Mouse (Mus musculus): ENCODE measurements at regions not wholly inside any gene's neighbourhood (a gene's known extent, or its start where the extent isn't known, plus 50 kb on each side); places are given as distances from the start of the nearest gene placed in this dataset.

GRCm38 (mm10) chr3:103493623-103494022 is 81.4 kb upstream of the Syt6 start:
- 95% methylated on average over 1 of the region's 1 CpGs for WGBS
- Histone ChIP-seq H3K27me3 (replicated peaks) (no peaks in the 10 kb centered on the region), H3K4me1 (no peaks in the 10 kb centered on the region), H3K4me3 (replicated peaks) (no peak overlapping the region), H3K27ac (replicated peaks) (no peak overlapping the region), H3K9ac (replicated peaks) (no peak overlapping the region), H3K4me2 (no peak overlapping the region), H3K36me3 (no peaks in the 10 kb centered on the region), H3K9me3 (replicated peaks) (no peaks in the 10 kb centered on the region)
- ATAC-seq (ENCODE audit: low FRiP score) = no peak

- Histone ChIP-seq H3K27me3 (replicated peaks) (no peaks in the 10 kb centered on the region), H3K4me2 (no peak overlapping the region), H3K9me3 (replicated peaks) (no peaks in the 10 kb centered on the region), H3K36me3 (no peaks in the 10 kb centered on the region), H3K9ac (replicated peaks) (no peak overlapping the region), H3K27ac (replicated peaks) (no peak overlapping the region), H3K4me1 (no peaks in the 10 kb centered on the region), H3K4me3 (replicated peaks) (no peak overlapping the region)
- WGBS = 88% methylated on average over 3 of the region's 3 CpGs
- ATAC-seq (ENCODE audit: low FRiP score) = no peak
Observed at GRCm38 (mm10) chr3:103494043-103494442, 81.0 kb upstream of the Syt6 start.

GRCm38 (mm10) chr3:103496083-103496482 is 78.9 kb upstream of the Syt6 start:
- Histone ChIP-seq H3K4me1 (no peaks in the 10 kb centered on the region), H3K9ac (replicated peaks) (no peak overlapping the region), H3K4me2 (no peak overlapping the region), H3K27ac (replicated peaks) (no peak overlapping the region), H3K36me3 (no peaks in the 10 kb centered on the region), H3K27me3 (replicated peaks) (no peaks in the 10 kb centered on the region), H3K4me3 (replicated peaks) (no peak overlapping the region), H3K9me3 (replicated peaks) (no peaks in the 10 kb centered on the region)
- 89% methylated on average over 6 of the region's 6 CpGs for WGBS
- ATAC-seq (ENCODE audit: low FRiP score) = no peak

- no peaks in the 10 kb centered on the region for H3K4me1 ChIP-seq
- H3K27me3 ChIP-seq (replicated peaks) = no peaks in the 10 kb centered on the region
- WGBS = 45% methylated on average over 3 of the region's 3 CpGs
- H3K4me2 ChIP-seq = no peak overlapping the region
- H3K4me3 ChIP-seq (replicated peaks) = no peak overlapping the region
- no peak overlapping the region for H3K27ac ChIP-seq (replicated peaks)
- no peaks in the 10 kb centered on the region for H3K9me3 ChIP-seq (replicated peaks)
- no peaks in the 10 kb centered on the region for H3K36me3 ChIP-seq
- no peak for ATAC-seq (ENCODE audit: low FRiP score)
- no peak overlapping the region for H3K9ac ChIP-seq (replicated peaks)
Observed at GRCm38 (mm10) chr3:103496683-103497082, 78.3 kb upstream of the Syt6 start.

- WGBS = 93% methylated on average over 3 of the region's 3 CpGs
- Histone ChIP-seq H3K9ac (replicated peaks) (no peak overlapping the region), H3K36me3 (no peaks in the 10 kb centered on the region), H3K4me3 (replicated peaks) (no peak overlapping the region), H3K4me2 (no peak overlapping the region), H3K4me1 (no peaks in the 10 kb centered on the region), H3K27ac (replicated peaks) (no peak overlapping the region), H3K9me3 (replicated peaks) (no peaks in the 10 kb centered on the region), H3K27me3 (replicated peaks) (no peaks in the 10 kb centered on the region)
- no peak for ATAC-seq (ENCODE audit: low FRiP score)
Observed at GRCm38 (mm10) chr3:103497696-103498095, 77.3 kb upstream of the Syt6 start.

- WGBS = 85% methylated on average over 4 of the region's 4 CpGs
- H3K36me3 ChIP-seq = no peaks in the 10 kb centered on the region
Observed at GRCm38 (mm10) chr3:103498458-103498857, 76.6 kb upstream of the Syt6 start.

GRCm38 (mm10) chr3:103499801-103500200 is 75.2 kb upstream of the Syt6 start:
- H3K4me2 ChIP-seq = no peak overlapping the region
- no peak overlapping the region for H3K9ac ChIP-seq (replicated peaks)
- no peaks in the 10 kb centered on the region for H3K9me3 ChIP-seq (replicated peaks)
- H3K27me3 ChIP-seq (replicated peaks) = no peaks in the 10 kb centered on the region
- H3K27ac ChIP-seq (replicated peaks) = no peak overlapping the region
- 53% methylated on average over 1 of the region's 1 CpGs for WGBS
- H3K36me3 ChIP-seq = no peaks in the 10 kb centered on the region
- no peak for ATAC-seq (ENCODE audit: low FRiP score)
- no peaks in the 10 kb centered on the region for H3K4me1 ChIP-seq
- H3K4me3 ChIP-seq (replicated peaks) = no peak overlapping the region

More at GRCm38 (mm10) chr3:103498458-103498857, 76.6 kb upstream of the Syt6 start:
- no peaks in the 10 kb centered on the region for H3K4me1 ChIP-seq
- no peak overlapping the region for H3K4me2 ChIP-seq
- no peak overlapping the region for H3K27ac ChIP-seq (replicated peaks)
- no peak overlapping the region for H3K9ac ChIP-seq (replicated peaks)
- H3K27me3 ChIP-seq (replicated peaks) = no peaks in the 10 kb centered on the region
- ATAC-seq (ENCODE audit: low FRiP score) = no peak
- H3K9me3 ChIP-seq (replicated peaks) = no peaks in the 10 kb centered on the region
- no peak overlapping the region for H3K4me3 ChIP-seq (replicated peaks)

GRCm38 (mm10) chr3:103500366-103500765 is 74.7 kb upstream of the Syt6 start:
- no peak for ATAC-seq (ENCODE audit: low FRiP score)
- no peaks in the 10 kb centered on the region for H3K27me3 ChIP-seq (replicated peaks)
- no peak overlapping the region for H3K9ac ChIP-seq (replicated peaks)
- H3K9me3 ChIP-seq (replicated peaks) = no peaks in the 10 kb centered on the region
- WGBS = 69% methylated on average over 4 of the region's 4 CpGs
- no peaks in the 10 kb centered on the region for H3K36me3 ChIP-seq
- H3K27ac ChIP-seq (replicated peaks) = no peak overlapping the region
- no peak overlapping the region for H3K4me2 ChIP-seq
- no peaks in the 10 kb centered on the region for H3K4me1 ChIP-seq
- no peak overlapping the region for H3K4me3 ChIP-seq (replicated peaks)

GRCm38 (mm10) chr3:103504160-103504559 is 70.9 kb upstream of the Syt6 start:
- no peak overlapping the region for H3K9ac ChIP-seq (replicated peaks)
- H3K4me1 ChIP-seq = no peaks in the 10 kb centered on the region
- no peaks in the 10 kb centered on the region for H3K9me3 ChIP-seq (replicated peaks)
- no peak for ATAC-seq (ENCODE audit: low FRiP score)
- H3K4me3 ChIP-seq (replicated peaks) = no peak overlapping the region
- 89% methylated on average over 3 of the region's 3 CpGs for WGBS
- no peak overlapping the region for H3K4me2 ChIP-seq
- no peaks in the 10 kb centered on the region for H3K36me3 ChIP-seq
- H3K27ac ChIP-seq (replicated peaks) = no peak overlapping the region
- no peaks in the 10 kb centered on the region for H3K27me3 ChIP-seq (replicated peaks)

- WGBS = 80% methylated on average over 6 of the region's 6 CpGs
- H3K36me3 ChIP-seq = no peaks in the 10 kb centered on the region
- no peak for ATAC-seq (ENCODE audit: low FRiP score)
Observed at GRCm38 (mm10) chr3:103513411-103513810, 61.6 kb upstream of the Syt6 start.

GRCm38 (mm10) chr3:103514061-103514460 is 61.0 kb upstream of the Syt6 start:
- Histone ChIP-seq H3K9me3 (replicated peaks) (no peaks in the 10 kb centered on the region), H3K27ac (replicated peaks) (no peak overlapping the region), H3K4me1 (peaks cover 11% of the 10 kb centered on the region; the same call in 1 of the 2 replicates), H3K9ac (replicated peaks) (no peak overlapping the region), H3K36me3 (no peaks in the 10 kb centered on the region), H3K27me3 (replicated peaks) (no peaks in the 10 kb centered on the region), H3K4me3 (replicated peaks) (no peak overlapping the region), H3K4me2 (no peak overlapping the region)
- no peak for ATAC-seq (ENCODE audit: low FRiP score)
- 69% methylated on average over 7 of the region's 7 CpGs for WGBS

More at GRCm38 (mm10) chr3:103513411-103513810, 61.6 kb upstream of the Syt6 start:
- H3K4me2 ChIP-seq = no peak overlapping the region
- no peak overlapping the region for H3K9ac ChIP-seq (replicated peaks)
- H3K27me3 ChIP-seq (replicated peaks) = no peaks in the 10 kb centered on the region
- no peak overlapping the region for H3K4me3 ChIP-seq (replicated peaks)
- H3K27ac ChIP-seq (replicated peaks) = no peak overlapping the region
- H3K9me3 ChIP-seq (replicated peaks) = no peaks in the 10 kb centered on the region
- H3K4me1 ChIP-seq = peaks cover 11% of the 10 kb centered on the region; the same call in 1 of the 2 replicates

GRCm38 (mm10) chr3:103515946-103516345 is 59.1 kb upstream of the Syt6 start:
- WGBS = 70% methylated on average over 5 of the region's 5 CpGs
- H3K4me2 ChIP-seq = no peak overlapping the region
- H3K9ac ChIP-seq (replicated peaks) = no peak overlapping the region
- ATAC-seq (ENCODE audit: low FRiP score) = no peak
- H3K36me3 ChIP-seq = no peaks in the 10 kb centered on the region
- no peak overlapping the region for H3K27ac ChIP-seq (replicated peaks)
- no peaks in the 10 kb centered on the region for H3K9me3 ChIP-seq (replicated peaks)
- H3K4me3 ChIP-seq (replicated peaks) = no peak overlapping the region
- no peaks in the 10 kb centered on the region for H3K27me3 ChIP-seq (replicated peaks)
- peaks cover 11% of the 10 kb centered on the region; the same call in 1 of the 2 replicates for H3K4me1 ChIP-seq
